Mouse (Mus musculus): ENCODE results near the gene Frem1. TPM values are rescaled to one million over a fixed set of nuclear protein-coding genes. Genes with fewer than 3 reads are reported as not detected.

The Frem1 gene
- not detected for polyA plus RNA-seq (2012; fragmentation: generic; extraction: Trizol)
- long read RNA-seq, experiment 1, result 0 reads
- long read RNA-seq, experiment 2, result 0 reads

- H3ac ChIP-seq (ENCODE audit: control insufficient read depth, insufficient read length, low read depth), result no peak within 1 kb of the TSS
- H3K79me2 ChIP-seq (ENCODE audit: control insufficient read depth, insufficient read depth), result no peaks in the 10 kb centered on the region
- H3K36me3 ChIP-seq (ENCODE audit: control insufficient read depth, insufficient read depth), result no peaks in the 10 kb centered on the region
- peaks cover 7% of the 10 kb centered on the region for H3K27me3 ChIP-seq (ENCODE audit: control insufficient read depth, insufficient read depth, insufficient read length)
- H3K79me3 ChIP-seq (ENCODE audit: low read depth), result no peaks in the 10 kb centered on the region
- TF ChIP-seq FOSL1 (IDR thresholded peaks at IDR 0.05; ENCODE audit: insufficient read depth, low read length, poor library complexity, severe bottlenecking) (no peak), CEBPB (IDR thresholded peaks at IDR 0.05; ENCODE audit: low read depth) (no peak), CTCF (IDR thresholded peaks at IDR 0.05; ENCODE audit: control insufficient read depth, insufficient read depth, insufficient read length) (no peak), USF1 (IDR thresholded peaks at IDR 0.05; ENCODE audit: low read depth) (no peak), MYOG (IDR thresholded peaks at IDR 0.05; ENCODE audit: control insufficient read depth, extremely low read depth, insufficient read length) (no peak), MYOD1 (IDR thresholded peaks at IDR 0.05; ENCODE audit: control insufficient read depth, insufficient read length, low read depth) (no peak), MAX (IDR thresholded peaks at IDR 0.05) (no peak)
- no peak within 1 kb of the TSS for H3K4me3 ChIP-seq (ENCODE audit: insufficient read depth, poor library complexity, severe bottlenecking)
Measured at GRCm38 (mm10) chr4:83051634-83052577, at the start of gene Frem1. TSS of gene Frem1 (minus strand) at chr4:83052339.

- no peak for TF ChIP-seq MAX (IDR thresholded peaks at IDR 0.05)
- TF ChIP-seq MYOD1 (IDR thresholded peaks at IDR 0.05; ENCODE audit: control insufficient read depth, insufficient read length, low read depth), result no peak
- TF ChIP-seq CTCF (IDR thresholded peaks at IDR 0.05; ENCODE audit: control insufficient read depth, insufficient read depth, insufficient read length), result no peak
- TF ChIP-seq CEBPB (IDR thresholded peaks at IDR 0.05; ENCODE audit: low read depth), result no peak
- TF ChIP-seq FOSL1 (IDR thresholded peaks at IDR 0.05; ENCODE audit: insufficient read depth, low read length, poor library complexity, severe bottlenecking), result no peak
- TF ChIP-seq MYOG (IDR thresholded peaks at IDR 0.05; ENCODE audit: control insufficient read depth, extremely low read depth, insufficient read length), result no peak
- TF ChIP-seq USF1 (IDR thresholded peaks at IDR 0.05; ENCODE audit: low read depth), result no peak
- Histone ChIP-seq H3K27me3 (ENCODE audit: control insufficient read depth, insufficient read depth, insufficient read length) (peaks cover 18% of the 10 kb centered on the region), H3ac (ENCODE audit: control insufficient read depth, insufficient read length, low read depth) (no peak overlapping the region), H3K79me2 (ENCODE audit: control insufficient read depth, insufficient read depth) (no peaks in the 10 kb centered on the region), H3K4me3 (ENCODE audit: insufficient read depth, poor library complexity, severe bottlenecking) (no peak overlapping the region), H3K79me3 (ENCODE audit: low read depth) (no peaks in the 10 kb centered on the region), H3K36me3 (ENCODE audit: control insufficient read depth, insufficient read depth) (no peaks in the 10 kb centered on the region)
Measured at GRCm38 (mm10) chr4:83099025-83099424, 46.9 kb upstream of the Frem1 start.

GRCm38 (mm10) chr4:83093941-83094340 lies 41.8 kb upstream of the Frem1 start:
- no peaks in the 10 kb centered on the region for H3K79me3 ChIP-seq (ENCODE audit: low read depth)
- H3ac ChIP-seq (ENCODE audit: control insufficient read depth, insufficient read length, low read depth), result no peak overlapping the region
- no peaks in the 10 kb centered on the region for H3K79me2 ChIP-seq (ENCODE audit: control insufficient read depth, insufficient read depth)
- no peak for TF ChIP-seq CEBPB (IDR thresholded peaks at IDR 0.05; ENCODE audit: low read depth)
- no peak for TF ChIP-seq USF1 (IDR thresholded peaks at IDR 0.05; ENCODE audit: low read depth)
- no peak for TF ChIP-seq CTCF (IDR thresholded peaks at IDR 0.05; ENCODE audit: control insufficient read depth, insufficient read depth, insufficient read length)
- no peak for TF ChIP-seq MAX (IDR thresholded peaks at IDR 0.05)
- no peak for TF ChIP-seq FOSL1 (IDR thresholded peaks at IDR 0.05; ENCODE audit: insufficient read depth, low read length, poor library complexity, severe bottlenecking)
- TF ChIP-seq MYOD1 (IDR thresholded peaks at IDR 0.05; ENCODE audit: control insufficient read depth, insufficient read length, low read depth), result no peak
- TF ChIP-seq MYOG (IDR thresholded peaks at IDR 0.05; ENCODE audit: control insufficient read depth, extremely low read depth, insufficient read length), result no peak
- no peak overlapping the region for H3K4me3 ChIP-seq (ENCODE audit: insufficient read depth, poor library complexity, severe bottlenecking)
- H3K27me3 ChIP-seq (ENCODE audit: control insufficient read depth, insufficient read depth, insufficient read length), result peaks cover 12% of the 10 kb centered on the region
- no peaks in the 10 kb centered on the region for H3K36me3 ChIP-seq (ENCODE audit: control insufficient read depth, insufficient read depth)

- Histone ChIP-seq H3K79me2 (ENCODE audit: control insufficient read depth, insufficient read depth) (no peaks in the 10 kb centered on the region), H3K4me3 (ENCODE audit: insufficient read depth, poor library complexity, severe bottlenecking) (no peak overlapping the region), H3K79me3 (ENCODE audit: low read depth) (no peaks in the 10 kb centered on the region), H3ac (ENCODE audit: control insufficient read depth, insufficient read length, low read depth) (no peak overlapping the region), H3K36me3 (ENCODE audit: control insufficient read depth, insufficient read depth) (no peaks in the 10 kb centered on the region), H3K27me3 (ENCODE audit: control insufficient read depth, insufficient read depth, insufficient read length) (peaks cover 9% of the 10 kb centered on the region)
- no peak for TF ChIP-seq MYOG (IDR thresholded peaks at IDR 0.05; ENCODE audit: control insufficient read depth, extremely low read depth, insufficient read length)
- TF ChIP-seq CTCF (IDR thresholded peaks at IDR 0.05; ENCODE audit: control insufficient read depth, insufficient read depth, insufficient read length), result no peak
- TF ChIP-seq MAX (IDR thresholded peaks at IDR 0.05), result no peak
- TF ChIP-seq CEBPB (IDR thresholded peaks at IDR 0.05; ENCODE audit: low read depth), result no peak
- no peak for TF ChIP-seq FOSL1 (IDR thresholded peaks at IDR 0.05; ENCODE audit: insufficient read depth, low read length, poor library complexity, severe bottlenecking)
- no peak for TF ChIP-seq MYOD1 (IDR thresholded peaks at IDR 0.05; ENCODE audit: control insufficient read depth, insufficient read length, low read depth)
- TF ChIP-seq USF1 (IDR thresholded peaks at IDR 0.05; ENCODE audit: low read depth), result no peak
Measured at GRCm38 (mm10) chr4:83090691-83091448, 38.7 kb upstream of the Frem1 start.
